Mouse (Mus musculus) liver, embryonic 12.5 days (tissue): Measurements from ENCODE around the gene Pigs. TPM values are rescaled to one million over a fixed set of nuclear protein-coding genes. Genes with fewer than 3 reads are reported as not detected.

Experiments
- ATAC-seq: fragments of 200-750 bp; cut with Nextera tagmentation; 2 replicates; pipeline ENCODE4 v1.8.0; 2017; ENCODE audit warnings: moderate number of reproducible peaks, mild to moderate bottlenecking, moderate library complexity
- H3K27ac ChIP-seq: fragments of 300-500 bp; sonication (generic); 2 replicates; pipeline ENCODE4 v1.5.1; 2016; ENCODE audit warnings: mild to moderate bottlenecking
- H3K27me3 ChIP-seq: fragments of 300-500 bp; sonication (generic); replicated peaks from 2 replicates; pipeline ENCODE4 v1.6.1; 2016; ENCODE audit warnings: mild to moderate bottlenecking, moderate library complexity
- H3K36me3 ChIP-seq: fragments of 300-500 bp; sonication (generic); 2 replicates; pipeline ENCODE4 v1.6.1; 2016; ENCODE audit warnings: mild to moderate bottlenecking, moderate library complexity
- H3K4me1 ChIP-seq: fragments of 300-500 bp; sonication (generic); 2 replicates; pipeline ENCODE4 v1.6.1; 2016
- H3K4me2 ChIP-seq: fragments of 300-500 bp; sonication (generic); 2 replicates; pipeline ENCODE4 v1.6.1; 2016; ENCODE audit warnings: mild to moderate bottlenecking, moderate library complexity
- H3K4me3 ChIP-seq: fragments of 300-500 bp; sonication (generic); 2 replicates; pipeline ENCODE4 v1.5.1; 2016; ENCODE audit warnings: mild to moderate bottlenecking, moderate library complexity
- H3K9ac ChIP-seq: fragments of 300-500 bp; sonication (generic); 2 replicates; pipeline ENCODE4 v1.6.1; 2016; ENCODE audit warnings: mild to moderate bottlenecking, moderate library complexity
- H3K9me3 ChIP-seq: fragments of 300-500 bp; sonication (generic); replicated peaks from 2 replicates; pipeline ENCODE4 v1.6.1; 2016; ENCODE audit warnings: mild to moderate bottlenecking, moderate library complexity
- WGBS: fragments of 180-500 bp; shearing (Covaris S2); methylation state at CpG from one replicate; pipeline ENCODE4 v1.1.7; 2016; ENCODE audit not compliant: insufficient replicate concordance; 5-methylcytosine and 5-hydroxymethylcytosine counted together
- polyA plus RNA-seq: library from polyadenylated mRNA; unstranded; fragments of >200 nt; fragmentation: Nextera tagmentation; extraction: Ambion mirVana; gene quantifications from 2 replicates; pipeline ENCODE4 v1.2.1, GENCODE M21; 2016

The Pigs gene
- polyA plus RNA-seq, 1 experiment from 2014 or later: 42.6 TPM

DNA sequence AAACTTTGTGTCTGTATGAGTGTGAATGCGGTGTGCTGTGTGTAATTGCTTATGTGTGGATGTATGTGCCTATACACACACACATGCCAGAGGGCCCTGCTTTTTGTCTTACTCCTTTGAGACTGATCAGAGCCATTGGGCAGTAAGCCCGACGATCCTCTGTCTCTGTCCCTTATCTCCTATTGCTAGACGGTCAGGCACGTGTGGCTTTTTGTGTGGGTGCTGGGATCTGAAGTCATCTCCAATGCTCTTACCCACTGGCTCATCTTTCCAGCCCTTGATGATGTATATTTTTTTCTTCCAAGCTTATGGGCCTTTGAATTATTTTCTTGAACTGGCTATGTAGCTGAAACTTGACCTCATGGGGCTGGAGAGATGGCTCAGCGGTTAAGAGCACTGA is 26.7 kb downstream of the Pigs start:
- WGBS: 52% methylated on average over 6 of the region's 6 CpGs
- Histone ChIP-seq H3K4me1 (peaks cover 14% of the 10 kb centered on the region), H3K4me3 (no peak overlapping the region), H3K27me3 (no peaks in the 10 kb centered on the region; the same call in 1 of the 2 replicates), H3K9ac (no peak overlapping the region), H3K27ac (no peak overlapping the region), H3K36me3 (no peaks in the 10 kb centered on the region), H3K9me3 (no peaks in the 10 kb centered on the region), H3K4me2 (no peak overlapping the region)
- ATAC-seq: no peak

DNA sequence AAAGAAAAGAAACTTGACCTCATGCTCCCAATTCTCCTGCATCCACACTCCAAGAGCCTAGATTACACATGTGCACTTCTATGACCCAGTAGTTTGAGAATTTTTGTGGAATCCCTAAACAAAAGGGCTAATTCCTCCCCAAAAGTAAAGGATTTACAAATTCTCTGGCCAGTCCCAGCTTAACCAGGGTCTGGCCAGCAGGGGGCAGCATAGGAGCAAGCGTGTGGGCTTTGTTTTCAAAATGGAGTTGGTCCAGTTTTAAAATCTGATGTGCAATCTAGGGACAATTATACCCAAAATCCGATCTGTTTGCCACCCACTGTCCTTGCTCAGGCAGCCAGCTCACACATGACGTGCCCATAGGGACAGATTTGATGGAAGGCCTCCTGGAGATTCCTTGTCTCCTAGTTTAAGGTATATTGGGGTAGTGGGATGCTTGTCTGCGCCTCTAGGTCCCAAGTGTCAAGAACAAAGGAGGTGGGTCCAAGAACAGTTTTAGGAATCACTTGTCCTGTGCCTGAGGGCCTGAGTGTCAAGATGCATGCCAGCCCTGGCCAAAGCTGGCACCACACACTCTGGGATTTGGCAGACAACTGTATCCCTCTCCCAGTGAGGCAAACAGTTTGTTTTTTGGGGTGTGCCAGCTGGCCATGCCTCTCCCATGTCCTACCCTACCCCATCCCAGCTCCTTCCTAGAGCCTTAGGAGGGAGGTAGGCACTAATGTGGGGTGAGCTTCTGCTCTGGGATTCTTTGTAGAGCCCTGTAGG is 27.4 kb downstream of the Pigs start:
- H3K4me1 ChIP-seq: peaks cover 12% of the 10 kb centered on the region; the same call in 1 of the 2 replicates
- no peak for ATAC-seq
- no peak overlapping the region for H3K4me2 ChIP-seq
- WGBS: 26% methylated on average over 4 of the region's 4 CpGs
- H3K27ac ChIP-seq: no peak overlapping the region
- H3K36me3 ChIP-seq: no peaks in the 10 kb centered on the region
- H3K9me3 ChIP-seq: no peaks in the 10 kb centered on the region
- H3K9ac ChIP-seq: no peak overlapping the region
- no peaks in the 10 kb centered on the region; the same call in 1 of the 2 replicates for H3K27me3 ChIP-seq
- H3K4me3 ChIP-seq: no peak overlapping the region

DNA sequence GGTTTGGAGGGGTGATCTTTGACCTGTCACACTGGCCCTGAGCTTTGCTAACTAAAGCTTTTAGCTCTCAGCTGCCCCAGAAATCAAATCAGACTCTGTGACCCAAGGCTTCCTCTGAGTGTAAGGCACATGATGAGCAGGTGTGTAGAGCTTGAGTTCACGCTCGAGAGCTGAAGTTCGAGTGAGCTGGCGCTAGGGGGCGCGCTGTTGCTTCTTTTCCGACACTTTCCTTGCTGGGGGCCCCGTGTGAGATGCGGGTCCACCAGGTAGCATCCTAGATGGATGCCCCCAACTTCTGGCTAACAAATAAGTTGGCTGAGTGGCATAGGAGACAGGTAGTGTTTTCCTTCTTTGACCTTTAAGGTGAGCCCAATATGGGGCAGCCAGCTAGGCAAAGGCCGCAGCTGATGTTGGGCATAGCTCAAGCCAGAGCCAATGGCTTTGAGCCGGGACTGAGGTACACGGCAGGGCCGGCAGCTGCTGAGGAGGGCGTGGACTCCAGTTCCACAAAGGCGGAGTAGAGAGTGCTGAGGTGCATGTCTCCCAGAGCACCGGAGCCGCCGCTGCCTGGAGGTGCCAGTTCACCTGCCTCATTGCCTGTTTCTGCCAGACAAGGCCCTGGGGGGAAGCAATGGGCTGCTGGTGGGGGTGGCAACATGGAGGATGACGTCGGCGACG is 30.3 kb downstream of the Pigs start:
- Histone ChIP-seq H3K27ac (no peak overlapping the region), H3K9me3 (no peaks in the 10 kb centered on the region), H3K4me1 (peaks cover 12% of the 10 kb centered on the region; the same call in 1 of the 2 replicates), H3K27me3 (no peaks in the 10 kb centered on the region; the same call in 1 of the 2 replicates), H3K4me3 (no peak overlapping the region), H3K4me2 (no peak overlapping the region), H3K9ac (no peak overlapping the region), H3K36me3 (no peaks in the 10 kb centered on the region)
- no peak for ATAC-seq
- 20% methylated on average over 22 of the region's 22 CpGs for WGBS

DNA sequence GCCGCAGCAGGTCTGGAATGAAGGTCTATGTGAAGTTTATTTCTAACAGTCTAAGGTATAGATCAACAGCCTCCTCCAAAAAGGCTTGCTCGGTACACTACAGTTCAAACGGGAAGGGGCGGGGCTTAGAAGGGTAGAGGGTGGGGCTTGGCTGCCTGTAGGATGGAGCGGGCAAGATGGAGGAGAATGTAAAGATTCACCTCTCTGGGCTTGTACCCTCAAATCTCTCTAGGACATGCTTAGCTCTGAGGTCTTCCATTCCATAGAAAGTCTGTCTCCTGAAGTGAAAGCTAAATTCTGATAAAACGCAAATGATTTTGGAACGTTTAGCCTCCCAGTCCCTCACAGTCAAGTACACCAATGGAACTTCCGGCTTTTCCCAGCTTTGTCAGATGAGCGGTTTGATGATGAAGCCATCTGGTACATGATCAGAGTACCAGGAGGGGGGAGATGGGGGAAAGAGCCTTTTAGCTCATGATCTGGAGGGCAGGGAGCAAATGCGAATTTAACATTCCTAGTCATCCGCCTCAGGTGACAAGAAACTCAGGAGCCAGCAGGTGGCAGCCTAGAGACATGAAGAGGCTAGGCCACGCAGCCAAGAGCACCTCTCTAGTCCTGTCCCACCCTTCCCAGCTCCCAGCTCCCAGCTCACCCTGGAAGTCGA is 32.0 kb downstream of the Pigs start:
- ATAC-seq: peak; percentile 80
- Histone ChIP-seq H3K4me2 (peak overlapping the region; percentile 72), H3K36me3 (no peaks in the 10 kb centered on the region), H3K4me3 (peak overlapping the region; percentile 57), H3K27me3 (peaks cover 2% of the 10 kb centered on the region; the same call in 1 of the 2 replicates), H3K9ac (no peak overlapping the region), H3K4me1 (peaks cover 13% of the 10 kb centered on the region; the same call in 1 of the 2 replicates), H3K27ac (no peak overlapping the region), H3K9me3 (no peaks in the 10 kb centered on the region)
- WGBS: 7% methylated on average over 13 of the region's 13 CpGs

DNA sequence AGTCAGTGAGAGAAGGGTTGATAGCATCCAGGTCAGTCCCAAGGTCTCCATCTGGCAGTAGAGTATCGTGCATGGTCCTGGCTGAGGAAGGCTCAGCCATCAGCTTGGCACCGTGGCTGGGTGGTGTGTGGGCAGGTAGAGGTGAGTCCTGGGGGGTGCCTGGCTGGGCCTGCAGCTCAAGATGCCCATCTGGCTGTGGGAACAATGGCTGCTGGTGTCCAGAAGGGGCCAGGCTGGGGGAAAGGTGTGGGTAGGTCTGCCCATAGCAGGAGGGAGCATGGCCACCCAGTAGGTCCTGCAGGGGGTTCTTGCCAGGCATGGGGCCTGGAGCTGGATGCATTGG is 32.5 kb downstream of the Pigs start:
- Histone ChIP-seq H3K4me1 (peaks cover 13% of the 10 kb centered on the region; the same call in 1 of the 2 replicates), H3K9ac (no peak overlapping the region), H3K36me3 (no peaks in the 10 kb centered on the region), H3K27me3 (peaks cover 6% of the 10 kb centered on the region; the same call in 1 of the 2 replicates), H3K4me3 (peak overlapping the region; percentile 57; the same call in 1 of the 2 replicates), H3K4me2 (peak overlapping the region; percentile 72), H3K9me3 (no peaks in the 10 kb centered on the region), H3K27ac (no peak overlapping the region)
- WGBS: 59% methylated on average over 2 of the region's 2 CpGs
- ATAC-seq: peak; percentile 14; the same call in 1 of the 2 replicates

DNA sequence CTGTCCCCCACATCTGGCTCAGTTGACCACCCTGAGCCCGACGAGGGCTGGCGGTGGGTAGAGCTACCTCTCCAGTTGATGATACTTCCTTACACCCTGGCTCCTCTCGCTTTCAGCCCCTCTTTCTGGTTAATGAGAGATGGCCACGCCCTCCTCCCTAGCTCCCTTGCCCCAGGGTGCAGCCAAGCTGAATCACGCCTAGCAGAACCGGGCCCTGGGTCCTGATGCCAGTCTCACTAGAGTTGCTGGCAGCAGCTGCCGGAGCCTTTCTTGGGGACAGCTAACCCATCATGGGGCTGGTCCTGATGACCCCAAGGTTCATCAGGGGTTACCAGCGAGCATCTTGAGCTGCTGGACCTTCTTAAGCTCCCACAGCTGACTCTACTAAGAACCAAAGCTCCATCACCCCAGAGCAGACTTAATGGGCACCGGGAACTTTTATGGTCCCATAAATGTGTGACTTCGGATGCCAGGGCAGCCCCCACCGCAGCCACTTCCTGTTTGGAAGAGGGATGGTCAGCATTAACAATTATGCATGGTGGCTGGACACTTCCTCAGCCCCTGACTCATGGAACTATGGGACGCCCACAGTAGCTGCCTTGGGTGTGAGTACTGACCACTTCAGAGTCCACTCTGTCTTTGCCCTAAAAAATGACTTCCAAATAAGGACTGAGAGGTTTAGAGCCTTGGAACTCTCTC is 35.2 kb downstream of the Pigs start:
- Histone ChIP-seq H3K4me1 (peaks cover 13% of the 10 kb centered on the region; the same call in 1 of the 2 replicates), H3K9me3 (no peaks in the 10 kb centered on the region), H3K9ac (no peak overlapping the region), H3K27ac (no peak overlapping the region), H3K4me2 (no peak overlapping the region), H3K27me3 (peaks cover 6% of the 10 kb centered on the region; the same call in 1 of the 2 replicates), H3K36me3 (no peaks in the 10 kb centered on the region), H3K4me3 (no peak overlapping the region)
- no peak for ATAC-seq
- 60% methylated on average over 13 of the region's 13 CpGs for WGBS

DNA sequence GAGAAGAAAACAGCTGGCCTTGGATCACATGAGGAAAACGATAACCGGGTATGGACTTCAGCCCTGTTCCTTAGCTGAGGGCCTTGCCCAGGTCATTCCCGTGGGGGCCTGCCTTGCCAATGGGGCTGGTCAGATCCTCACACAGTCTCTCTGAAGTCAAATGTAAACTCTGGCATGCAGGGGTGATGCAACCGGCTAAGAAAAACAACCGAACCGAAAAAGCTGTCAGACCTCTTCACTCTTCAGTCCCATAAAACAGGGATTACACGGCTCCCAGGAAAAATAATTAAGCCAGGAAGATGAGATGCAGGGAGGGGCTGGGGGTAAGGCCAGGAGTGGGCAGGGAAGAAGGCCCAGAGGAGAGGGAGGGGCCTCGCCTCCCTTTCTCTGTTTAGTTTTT is 35.9 kb downstream of the Pigs start:
- H3K4me2 ChIP-seq: no peak overlapping the region
- no peaks in the 10 kb centered on the region for H3K36me3 ChIP-seq
- 0 out of 2 replicates have a peak, but pooled peaks cover 6% of the 10 kb centered on the region for H3K27me3 ChIP-seq
- 50% methylated on average over 8 of the region's 8 CpGs for WGBS
- H3K9me3 ChIP-seq: no peaks in the 10 kb centered on the region
- no peak for ATAC-seq
- no peak overlapping the region for H3K27ac ChIP-seq
- H3K4me3 ChIP-seq: no peak overlapping the region
- 0 out of 2 replicates have a peak, but pooled peaks cover 13% of the 10 kb centered on the region for H3K4me1 ChIP-seq
- H3K9ac ChIP-seq: no peak overlapping the region

DNA sequence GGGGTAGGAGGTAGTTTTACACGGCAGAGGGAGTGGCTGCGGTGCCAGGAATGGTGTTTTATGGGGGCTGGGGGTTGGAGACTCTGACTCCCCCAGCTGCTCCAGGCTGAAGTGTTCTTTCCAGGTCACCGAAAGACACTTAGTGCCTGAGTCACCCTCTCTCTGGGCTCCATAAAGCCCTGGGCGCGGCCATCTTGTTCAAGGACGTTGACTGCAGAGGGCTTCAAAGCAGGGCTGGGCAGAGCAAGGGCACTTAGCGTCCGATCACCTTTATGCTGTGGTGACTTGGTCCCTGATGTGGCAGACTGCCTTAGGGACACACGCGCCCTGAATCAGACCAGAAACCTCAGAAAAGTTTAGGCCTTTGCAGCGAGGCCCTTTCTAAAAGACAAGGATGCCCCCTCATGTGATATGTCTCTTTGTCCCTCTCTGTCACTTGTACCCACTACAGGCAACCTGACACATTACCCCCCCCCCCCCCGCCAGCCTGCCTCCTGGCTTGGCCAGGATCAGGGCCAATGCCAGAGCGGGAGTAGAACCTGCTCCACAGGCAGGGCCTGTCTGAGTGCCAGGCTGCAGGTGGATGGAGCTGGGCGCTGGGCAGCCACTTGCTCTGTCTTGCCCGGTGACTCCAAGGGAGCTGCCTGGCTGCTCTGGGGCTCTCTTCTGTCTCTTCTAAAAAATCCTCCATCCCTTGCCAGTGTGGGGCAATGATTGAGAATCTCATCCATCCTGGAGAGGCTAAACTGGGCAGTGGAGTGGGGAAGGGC is 39.4 kb downstream of the Pigs start:
- Histone ChIP-seq H3K27ac (no peak overlapping the region), H3K4me1 (0 out of 2 replicates have a peak, but pooled peaks cover 4% of the 10 kb centered on the region), H3K36me3 (no peaks in the 10 kb centered on the region), H3K9ac (no peak overlapping the region), H3K9me3 (no peaks in the 10 kb centered on the region), H3K4me3 (no peak overlapping the region), H3K27me3 (0 out of 2 replicates have a peak, but pooled peaks cover 9% of the 10 kb centered on the region), H3K4me2 (no peak overlapping the region)
- 78% methylated on average over 15 of the region's 15 CpGs for WGBS
- no peak for ATAC-seq

DNA sequence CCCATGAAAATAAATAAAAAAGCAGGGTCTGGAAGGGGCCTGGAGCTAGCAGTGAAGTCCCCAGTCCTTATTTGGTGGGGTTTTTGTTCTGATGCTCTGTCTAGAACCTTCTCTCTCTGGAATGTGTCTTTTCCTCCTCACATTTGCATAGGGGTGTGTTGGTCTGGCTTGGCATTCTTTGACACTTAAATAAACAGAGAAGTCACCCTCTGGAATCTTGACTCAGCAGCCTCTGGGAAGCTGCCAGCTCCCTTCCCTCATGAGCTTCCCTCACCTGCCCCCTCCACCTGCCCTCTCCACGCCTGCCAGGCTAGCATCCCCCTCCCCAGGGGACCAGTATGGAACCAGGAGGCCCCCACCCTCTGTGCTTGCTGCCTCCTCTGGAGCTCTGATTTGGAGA is 42.2 kb downstream of the Pigs start:
- no peak for ATAC-seq
- WGBS: 48% methylated on average over 1 of the region's 1 CpGs

DNA sequence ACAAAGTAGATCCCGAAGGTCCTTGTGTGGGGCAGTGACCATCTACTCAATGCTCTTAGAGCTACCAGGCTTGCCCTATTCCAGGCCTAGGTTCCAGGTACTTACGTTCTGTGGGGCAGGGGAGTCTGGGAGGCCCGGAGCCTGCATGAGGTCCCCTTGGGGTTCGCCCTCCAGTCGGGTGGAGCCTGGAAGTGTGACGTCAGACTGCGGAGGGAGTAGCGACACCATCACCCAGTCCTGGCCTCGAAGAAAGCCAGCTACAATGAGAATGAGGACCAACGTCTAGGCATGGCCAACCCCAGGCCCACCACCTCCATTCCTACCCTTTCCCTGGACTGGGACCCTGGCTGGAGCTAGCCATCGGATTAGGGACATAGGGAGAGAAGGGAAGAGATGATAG is 43.5 kb downstream of the Pigs start:
- H3K4me3 ChIP-seq: no peak overlapping the region
- 68% methylated on average over 11 of the region's 11 CpGs for WGBS
- no peaks in the 10 kb centered on the region for H3K36me3 ChIP-seq
- H3K27me3 ChIP-seq: 0 out of 2 replicates have a peak, but pooled peaks cover 4% of the 10 kb centered on the region
- no peaks in the 10 kb centered on the region for H3K9me3 ChIP-seq
- no peak for ATAC-seq
- no peak overlapping the region for H3K27ac ChIP-seq
- H3K4me1 ChIP-seq: no peaks in the 10 kb centered on the region
- no peak overlapping the region for H3K9ac ChIP-seq
- no peak overlapping the region for H3K4me2 ChIP-seq

More for the DNA sequence above, 42.2 kb downstream of the Pigs start:
- no peak overlapping the region for H3K4me3 ChIP-seq
- H3K27ac ChIP-seq: no peak overlapping the region
- H3K36me3 ChIP-seq: no peaks in the 10 kb centered on the region
- no peaks in the 10 kb centered on the region for H3K4me1 ChIP-seq
- no peak overlapping the region for H3K9ac ChIP-seq
- H3K4me2 ChIP-seq: no peak overlapping the region
- 0 out of 2 replicates have a peak, but pooled peaks cover 6% of the 10 kb centered on the region for H3K27me3 ChIP-seq
- H3K9me3 ChIP-seq: no peaks in the 10 kb centered on the region

DNA sequence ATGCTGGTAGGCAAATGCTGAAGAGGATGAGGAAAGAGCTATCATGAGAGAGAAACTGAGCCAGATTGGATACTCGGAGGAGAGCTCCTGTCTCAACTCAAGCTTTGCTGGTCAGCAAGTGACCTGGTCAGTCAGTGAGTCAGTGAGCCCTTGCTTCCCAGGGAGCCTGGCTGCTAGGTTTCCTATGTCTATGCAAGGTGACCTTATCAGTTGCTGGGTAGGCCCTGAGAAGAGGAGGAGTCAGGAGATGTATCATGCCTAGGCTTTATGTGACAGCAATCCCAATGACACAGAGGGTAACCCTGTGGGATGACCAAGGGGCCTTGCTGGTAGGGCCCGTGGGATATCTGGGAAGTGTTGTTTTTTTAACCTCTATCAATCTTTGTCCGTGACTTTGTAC is 44.0 kb downstream of the Pigs start:
- no peaks in the 10 kb centered on the region for H3K36me3 ChIP-seq
- 0 out of 2 replicates have a peak, but pooled peaks cover 4% of the 10 kb centered on the region for H3K27me3 ChIP-seq
- H3K4me2 ChIP-seq: no peak overlapping the region
- no peak overlapping the region for H3K27ac ChIP-seq
- WGBS: 47% methylated on average over 3 of the region's 3 CpGs
- no peak overlapping the region for H3K9ac ChIP-seq
- H3K9me3 ChIP-seq: no peaks in the 10 kb centered on the region
- H3K4me1 ChIP-seq: no peaks in the 10 kb centered on the region
- no peak for ATAC-seq
- no peak overlapping the region for H3K4me3 ChIP-seq
